Mouse (Mus musculus) forebrain, postnatal 0 days (tissue): ENCODE data around the gene E330009J07Rik. TPM values are rescaled to one million over a fixed set of nuclear protein-coding genes. Genes with fewer than 3 reads are reported as not detected.

Source experiments
- ATAC-seq: fragments of 200-750 bp; cut with Nextera tagmentation; 2 replicates; pipeline ENCODE4 v1.8.0; 2017; ENCODE audit warnings: mild to moderate bottlenecking, moderate library complexity
- DNase-seq: peaks from one replicate; pipeline ENCODE4 v3.0.0-alpha.2; 2015
- H3K27ac ChIP-seq: fragments of 300-500 bp; sonication (generic); 2 replicates; pipeline ENCODE4 v1.5.1; 2014; ENCODE audit warnings: low read depth, mild to moderate bottlenecking, antibody characterized with exemption, low read length, moderate library complexity, mixed read lengths
- H3K27me3 ChIP-seq: fragments of 300-500 bp; sonication (generic); 2 replicates; pipeline ENCODE4 v1.6.1; 2014; ENCODE audit warnings: mild to moderate bottlenecking, low read length, mixed read lengths; ENCODE audit not compliant: insufficient read depth
- H3K36me3 ChIP-seq: fragments of 300-500 bp; sonication (generic); 2 replicates; pipeline ENCODE4 v1.6.1; 2014; ENCODE audit warnings: mild to moderate bottlenecking, moderate library complexity; ENCODE audit not compliant: insufficient read depth
- H3K4me1 ChIP-seq: fragments of 300-500 bp; sonication (generic); 2 replicates; pipeline ENCODE4 v1.6.1; 2014; ENCODE audit warnings: antibody characterized with exemption; ENCODE audit not compliant: insufficient read depth
- H3K4me2 ChIP-seq: fragments of 300-500 bp; sonication (generic); 2 replicates; pipeline ENCODE4 v1.6.1; 2014; ENCODE audit warnings: low read depth, mild to moderate bottlenecking, moderate library complexity
- H3K4me3 ChIP-seq: fragments of 300-500 bp; sonication (generic); 2 replicates; pipeline ENCODE4 v1.5.1; 2014; ENCODE audit warnings: low read depth, low read length, mixed read lengths
- H3K9ac ChIP-seq: fragments of 300-500 bp; sonication (generic); 2 replicates; pipeline ENCODE4 v1.6.1; 2014; ENCODE audit warnings: mild to moderate bottlenecking
- H3K9me3 ChIP-seq: fragments of 300-500 bp; sonication (generic); 2 replicates; pipeline ENCODE4 v1.6.1; 2016; ENCODE audit warnings: low read length
- CTCF ChIP-seq: sonication (generic); IDR thresholded peaks from 2 replicates; pipeline ENCODE4 v1.5.1; 2016; ENCODE audit warnings: antibody characterized with exemption, control low read depth, low read depth
- WGBS: fragments of 180-500 bp; shearing (Covaris S2); extraction: QIAGEN DNeasy Blood & Tissue Kit; methylation state at CpG from one replicate; pipeline ENCODE4 v1.1.7; 2014; 5-methylcytosine and 5-hydroxymethylcytosine counted together
- polyA plus RNA-seq: library from polyadenylated mRNA; unstranded; fragments of >200 nt; fragmentation: Nextera tagmentation; extraction: Ambion mirVana; gene quantifications from 2 replicates; pipeline ENCODE4 v1.2.1, GENCODE M21; 2015
- total RNA-seq: library from RNA; depleted of rRNA; stranded (reverse); fragments of >200 nt; gene quantifications from 2 replicates; pipeline ENCODE4 v1.2.3, GENCODE M21; 2014

The E330009J07Rik gene
- total and polyA plus RNA-seq, 2 experiments from 2014 or later, result 10.2 to 26.4 TPM

- no peaks in the 10 kb centered on the region for H3K4me1 ChIP-seq
Measured at GRCm38 (mm10) chr6:40454436-40455041, 18.6 kb upstream of the E330009J07Rik start.

GRCm38 (mm10) chr6:40448626-40449025 is 12.7 kb upstream of the E330009J07Rik start:
- TF ChIP-seq CTCF, result no peak
- no peak for DNase-seq
- no peaks in the 10 kb centered on the region for H3K9me3 ChIP-seq
- ATAC-seq, result no peak
- H3K36me3 ChIP-seq, result no peaks in the 10 kb centered on the region
- H3K27ac ChIP-seq, result no peak overlapping the region
- H3K4me3 ChIP-seq, result no peak overlapping the region
- H3K9ac ChIP-seq, result no peak overlapping the region
- H3K27me3 ChIP-seq, result no peaks in the 10 kb centered on the region
- H3K4me1 ChIP-seq, result no peaks in the 10 kb centered on the region
- no peak overlapping the region for H3K4me2 ChIP-seq

More at GRCm38 (mm10) chr6:40454436-40455041, 18.6 kb upstream of the E330009J07Rik start:
- no peaks in the 10 kb centered on the region for H3K9me3 ChIP-seq
- ATAC-seq, result no peak
- 20% methylated on average over 7 of the region's 7 CpGs for WGBS
- no peaks in the 10 kb centered on the region for H3K27me3 ChIP-seq
- no peak overlapping the region for H3K9ac ChIP-seq
- H3K4me3 ChIP-seq, result no peak overlapping the region
- DNase-seq, result no peak
- no peak overlapping the region for H3K4me2 ChIP-seq
- H3K36me3 ChIP-seq, result no peaks in the 10 kb centered on the region
- no peak overlapping the region for H3K27ac ChIP-seq
- peak; percentile 65 for TF ChIP-seq CTCF

GRCm38 (mm10) chr6:40443281-40443928 is 7.5 kb upstream of the E330009J07Rik start:
- Histone ChIP-seq H3K36me3 (no peaks in the 10 kb centered on the region), H3K9ac (no peak overlapping the region), H3K9me3 (no peaks in the 10 kb centered on the region), H3K4me3 (no peak overlapping the region), H3K4me2 (no peak overlapping the region), H3K27me3 (no peaks in the 10 kb centered on the region), H3K27ac (no peak overlapping the region), H3K4me1 (no peaks in the 10 kb centered on the region)
- no peak for TF ChIP-seq CTCF
- WGBS, result 33% methylated on average over 10 of the region's 10 CpGs
- ATAC-seq, result no peak
- DNase-seq, result no peak

GRCm38 (mm10) chr6:40441755-40442154 is 5.8 kb upstream of the E330009J07Rik start:
- no peak for ATAC-seq

GRCm38 (mm10) chr6:40441276-40441675 is 5.3 kb upstream of the E330009J07Rik start:
- DNase-seq, result no peak
- WGBS, result 51% methylated on average over 3 of the region's 3 CpGs

More at GRCm38 (mm10) chr6:40441755-40442154, 5.8 kb upstream of the E330009J07Rik start:
- Histone ChIP-seq H3K27me3 (no peaks in the 10 kb centered on the region), H3K4me1 (no peaks in the 10 kb centered on the region), H3K9ac (no peak overlapping the region), H3K27ac (no peak overlapping the region), H3K36me3 (no peaks in the 10 kb centered on the region), H3K4me3 (no peak overlapping the region), H3K4me2 (no peak overlapping the region), H3K9me3 (no peaks in the 10 kb centered on the region)
- WGBS, result 42% methylated on average over 3 of the region's 3 CpGs
- no peak; the same call in 1 of the 2 replicates for TF ChIP-seq CTCF
- DNase-seq, result no peak

GRCm38 (mm10) chr6:40439731-40440130 is 3.8 kb upstream of the E330009J07Rik start:
- DNase-seq (no peak), ATAC-seq (no peak)
- no peak for TF ChIP-seq CTCF
- WGBS, result 49% methylated on average over 12 of the region's 12 CpGs
- Histone ChIP-seq H3K4me3 (no peak overlapping the region), H3K4me2 (no peak overlapping the region), H3K36me3 (no peaks in the 10 kb centered on the region), H3K9me3 (no peaks in the 10 kb centered on the region), H3K27ac (no peak overlapping the region), H3K9ac (no peak overlapping the region), H3K4me1 (peaks cover 3% of the 10 kb centered on the region; the same call in 1 of the 2 replicates), H3K27me3 (no peaks in the 10 kb centered on the region)

More at GRCm38 (mm10) chr6:40441276-40441675, 5.3 kb upstream of the E330009J07Rik start:
- no peaks in the 10 kb centered on the region for H3K9me3 ChIP-seq
- ATAC-seq, result no peak
- H3K4me2 ChIP-seq, result no peak overlapping the region
- no peak overlapping the region for H3K27ac ChIP-seq
- no peak overlapping the region for H3K9ac ChIP-seq
- H3K27me3 ChIP-seq, result no peaks in the 10 kb centered on the region
- no peaks in the 10 kb centered on the region for H3K4me1 ChIP-seq
- no peaks in the 10 kb centered on the region for H3K36me3 ChIP-seq
- no peak for TF ChIP-seq CTCF
- no peak overlapping the region for H3K4me3 ChIP-seq

GRCm38 (mm10) chr6:40438936-40439335 is 3.0 kb upstream of the E330009J07Rik start, which contains the start of gene Wee2:
Gene Wee2 (plus strand): TSS chr6:40439088.
- H3K4me1 ChIP-seq, result peaks cover 11% of the 10 kb centered on the region
- ATAC-seq, result peak; percentile 24
- no peak within 1 kb of the TSS for H3K9ac ChIP-seq
- H3K4me2 ChIP-seq, result no peak within 1 kb of the TSS
- peak; percentile 36 for DNase-seq
- 43% methylated on average over 5 of the region's 5 CpGs for WGBS
- H3K27ac ChIP-seq, result no peak within 1 kb of the TSS
- H3K27me3 ChIP-seq, result no peaks in the 10 kb centered on the region
- H3K9me3 ChIP-seq, result no peaks in the 10 kb centered on the region
- TF ChIP-seq CTCF, result no peak
- H3K4me3 ChIP-seq, result no peak within 1 kb of the TSS
- H3K36me3 ChIP-seq, result no peaks in the 10 kb centered on the region
